Mouse (Mus musculus) ES-E14 (cell line): ENCODE measurements around the gene Atp2b4.

Experiments used
- HCFC1 ChIP-seq: IDR thresholded peaks from 2 replicates; pipeline ENCODE4 v1.6.1; 2012; ENCODE audit warnings: low read length, inconsistent platforms, borderline replicate concordance; ENCODE audit not compliant: insufficient read depth
- MAFK ChIP-seq: IDR thresholded peaks from 2 replicates; pipeline ENCODE4 v1.6.1; 2014; ENCODE audit warnings: mild to moderate bottlenecking, low read depth, low read length, inconsistent platforms; ENCODE audit not compliant: insufficient read depth
- ZC3H11A ChIP-seq: IDR thresholded peaks from 2 replicates; pipeline ENCODE4 v1.6.1; 2012; ENCODE audit warnings: low read depth, mild to moderate bottlenecking, inconsistent platforms, low read length, borderline replicate concordance

GRCm38 (mm10) chr1:133692195-133692594 is 108.6 kb downstream of the Atp2b4 start:
- TF ChIP-seq HCFC1 (no peak), ZC3H11A (no peak), MAFK (no peak)
